Mouse (Mus musculus): ENCODE results near the gene Psmd6.

GRCm38 (mm10) chr14:14080604-14081194 lies 40.1 kb downstream of the Psmd6 start:
- TF ChIP-seq ETS1 (conservative IDR thresholded peaks at IDR 0.05; ENCODE audit: low read depth, low read length): no peak
- no peak for TF ChIP-seq POLR2A (IDR thresholded peaks at IDR 0.05; ENCODE audit: low read depth, low read length)
- TF ChIP-seq E2F4 (IDR thresholded peaks at IDR 0.05; ENCODE audit: insufficient replicate concordance, low read depth, low read length): no peak
- no peak for TF ChIP-seq RAD21 (IDR thresholded peaks at IDR 0.05; ENCODE audit: low read depth, low read length)
- TF ChIP-seq GABPA (IDR thresholded peaks at IDR 0.05; ENCODE audit: insufficient replicate concordance, low read depth, low read length): no peak
- TF ChIP-seq ZKSCAN1 (IDR thresholded peaks at IDR 0.05; ENCODE audit: borderline replicate concordance, low read depth, low read length): no peak
